Mouse (Mus musculus) heart, embryonic 10.5 days (tissue): ENCODE measurements around the gene Slc37a3. TPM values are rescaled to one million over a fixed set of nuclear protein-coding genes. Genes with fewer than 3 reads are reported as not detected.

ENCODE experiments used
- DNase-seq: peaks from one replicate; pipeline ENCODE4 v3.0.0-alpha.2; 2017; ENCODE audit warnings: low spot score
- H3K27ac ChIP-seq: fragments of 300-500 bp; sonication (generic); 2 replicates; pipeline ENCODE4 v1.5.1; 2016; ENCODE audit warnings: mild to moderate bottlenecking
- H3K27me3 ChIP-seq: fragments of 300-500 bp; sonication (generic); 2 replicates; pipeline ENCODE4 v1.6.1; 2016; ENCODE audit warnings: mild to moderate bottlenecking; ENCODE audit not compliant: poor library complexity, insufficient read depth, severe bottlenecking
- H3K36me3 ChIP-seq: fragments of 300-500 bp; sonication (generic); 2 replicates; pipeline ENCODE4 v1.6.1; 2016; ENCODE audit warnings: mild to moderate bottlenecking, moderate library complexity
- H3K4me1 ChIP-seq: fragments of 300-500 bp; sonication (generic); 2 replicates; pipeline ENCODE4 v1.6.1; 2016; ENCODE audit warnings: mild to moderate bottlenecking
- H3K4me3 ChIP-seq: fragments of 300-500 bp; sonication (generic); 2 replicates; pipeline ENCODE4 v1.5.1; 2016; ENCODE audit warnings: mild to moderate bottlenecking, moderate library complexity
- H3K9me3 ChIP-seq: fragments of 300-500 bp; sonication (generic); 2 replicates; pipeline ENCODE4 v1.6.1; 2016; ENCODE audit warnings: mild to moderate bottlenecking, moderate library complexity
- WGBS: fragments of 180-500 bp; shearing (Covaris S2); methylation state at CpG from one replicate; pipeline ENCODE4 v1.1.7; 2016; 5-methylcytosine and 5-hydroxymethylcytosine counted together
- polyA plus RNA-seq: library from polyadenylated mRNA; unstranded; fragments of >200 nt; fragmentation: Nextera tagmentation; extraction: Ambion mirVana; gene quantifications from 2 replicates; pipeline ENCODE4 v1.2.1, GENCODE M21; 2016

Slc37a3 gene
- polyA plus RNA-seq, 1 experiment from 2014 or later: 39.9 TPM

DNA sequence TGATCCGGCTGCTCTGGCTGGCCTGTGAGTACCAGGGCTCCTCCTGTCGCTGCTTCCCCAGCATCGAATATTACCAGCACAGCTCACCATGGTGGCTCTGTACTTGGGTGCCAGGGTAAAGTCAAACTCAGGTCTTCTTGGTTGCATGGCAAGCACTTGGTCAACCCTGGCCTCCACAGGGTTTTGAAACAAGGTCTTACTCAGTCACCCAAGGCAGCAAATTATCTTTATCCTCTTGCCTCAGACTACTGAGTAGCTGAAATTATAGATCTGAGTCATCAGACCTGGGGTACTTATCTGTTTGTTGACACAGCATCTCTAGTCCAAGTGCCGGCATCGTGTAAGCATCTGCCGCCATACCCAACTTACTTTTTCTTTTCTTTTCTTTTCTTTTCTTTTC is 80.4 kb downstream of the Slc37a3 start:
- Histone ChIP-seq H3K36me3 (no peaks in the 10 kb centered on the region), H3K9me3 (no peaks in the 10 kb centered on the region), H3K27me3 (no peaks in the 10 kb centered on the region), H3K4me3 (no peak overlapping the region), H3K27ac (no peak overlapping the region), H3K4me1 (peaks cover 9% of the 10 kb centered on the region; the same call in 1 of the 2 replicates)
- 91% methylated on average over 6 of the region's 6 CpGs for WGBS
- DNase-seq: no peak

DNA sequence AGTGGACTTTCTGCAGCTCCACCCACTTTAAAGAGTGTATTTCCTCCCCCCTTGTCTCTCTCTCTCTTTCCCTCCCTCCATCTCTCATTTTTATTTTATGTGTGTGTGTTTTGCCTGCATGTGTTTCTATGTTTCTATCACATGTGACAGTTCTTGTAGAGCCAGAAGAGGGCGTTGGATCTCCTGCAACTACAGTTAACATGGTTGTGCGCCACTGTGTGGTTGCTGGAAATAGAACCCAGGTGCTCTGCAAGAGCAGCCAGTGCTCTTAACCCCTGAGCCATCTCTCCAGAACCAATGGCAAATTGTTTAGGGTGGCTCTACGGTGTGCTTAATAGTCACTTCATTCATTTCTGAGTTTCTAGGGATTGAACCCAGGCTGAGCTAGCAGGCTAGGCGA is 81.0 kb downstream of the Slc37a3 start:
- no peak for DNase-seq

DNA sequence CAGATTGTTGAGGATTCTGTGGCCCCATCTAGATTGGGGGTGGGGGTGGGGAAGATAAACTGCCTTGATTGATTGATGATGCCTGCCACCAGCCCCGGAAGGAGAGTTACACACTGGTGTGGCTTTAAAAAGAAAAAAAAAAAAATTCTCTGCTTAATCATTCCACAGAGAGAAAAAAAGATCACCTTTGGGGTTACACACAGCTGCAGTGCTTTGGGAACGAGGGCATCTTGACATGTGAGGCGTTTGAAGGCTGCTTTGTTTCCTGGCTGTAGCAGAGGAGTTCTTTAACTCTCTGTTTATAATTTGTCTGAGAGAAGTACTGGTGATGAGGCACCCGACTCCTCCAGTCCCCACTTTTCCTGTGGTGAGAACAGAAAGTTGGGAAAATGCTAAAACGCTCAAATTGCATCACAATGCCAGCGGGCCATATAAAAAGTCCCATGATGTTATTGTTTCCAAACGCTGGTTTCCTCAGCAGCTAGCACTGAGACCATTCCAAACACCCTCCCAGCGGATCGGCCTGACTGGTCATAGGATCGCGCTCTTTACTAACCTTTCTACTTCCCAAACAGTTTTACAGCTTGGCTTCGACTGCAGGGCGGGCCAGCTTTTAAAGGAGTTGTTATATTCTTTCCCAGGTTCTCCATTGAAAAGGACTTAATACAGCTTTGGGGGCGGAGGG is 81.6 kb downstream of the Slc37a3 start:
- no peak for DNase-seq
- 39% methylated on average over 14 of the region's 14 CpGs for WGBS
- Histone ChIP-seq H3K27ac (peak overlapping the region; percentile 53; the same call in 1 of the 2 replicates), H3K27me3 (no peaks in the 10 kb centered on the region), H3K36me3 (no peaks in the 10 kb centered on the region), H3K4me3 (no peak overlapping the region), H3K4me1 (peaks cover 6% of the 10 kb centered on the region; the same call in 1 of the 2 replicates), H3K9me3 (no peaks in the 10 kb centered on the region)

More for the DNA sequence above, 81.0 kb downstream of the Slc37a3 start:
- Histone ChIP-seq H3K27me3 (no peaks in the 10 kb centered on the region), H3K27ac (no peak overlapping the region), H3K36me3 (no peaks in the 10 kb centered on the region), H3K4me1 (peaks cover 6% of the 10 kb centered on the region; the same call in 1 of the 2 replicates), H3K4me3 (no peak overlapping the region), H3K9me3 (no peaks in the 10 kb centered on the region)
- WGBS: 74% methylated on average over 4 of the region's 4 CpGs

DNA sequence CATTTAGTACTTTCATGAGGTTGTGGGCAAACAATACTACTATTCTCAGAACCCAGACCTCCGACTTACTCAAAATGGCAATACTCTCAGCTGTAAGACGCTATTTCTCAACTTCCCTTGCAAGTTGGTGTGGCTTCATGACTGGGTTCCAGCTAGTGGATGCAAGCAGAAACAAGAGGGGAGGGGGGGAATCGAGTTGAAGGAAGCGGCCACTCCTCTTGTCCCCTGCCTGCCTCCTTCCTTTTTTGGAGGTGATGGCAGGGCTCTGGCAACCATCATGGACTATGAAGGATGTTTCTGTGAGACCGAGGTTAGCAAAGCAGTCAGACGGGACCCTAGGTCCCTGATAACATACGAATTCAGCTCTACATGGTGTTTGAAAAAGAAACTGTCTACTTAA is 87.8 kb downstream of the Slc37a3 start:
- H3K36me3 ChIP-seq: no peaks in the 10 kb centered on the region; the same call in 1 of the 2 replicates
- H3K27ac ChIP-seq: peak overlapping the region; percentile 72; the same call in 1 of the 2 replicates
- peak; percentile 80 for DNase-seq
- no peaks in the 10 kb centered on the region for H3K9me3 ChIP-seq
- peaks cover 30% of the 10 kb centered on the region for H3K4me1 ChIP-seq
- H3K27me3 ChIP-seq: no peaks in the 10 kb centered on the region
- no peak overlapping the region for H3K4me3 ChIP-seq
- WGBS: 25% methylated on average over 7 of the region's 7 CpGs

DNA sequence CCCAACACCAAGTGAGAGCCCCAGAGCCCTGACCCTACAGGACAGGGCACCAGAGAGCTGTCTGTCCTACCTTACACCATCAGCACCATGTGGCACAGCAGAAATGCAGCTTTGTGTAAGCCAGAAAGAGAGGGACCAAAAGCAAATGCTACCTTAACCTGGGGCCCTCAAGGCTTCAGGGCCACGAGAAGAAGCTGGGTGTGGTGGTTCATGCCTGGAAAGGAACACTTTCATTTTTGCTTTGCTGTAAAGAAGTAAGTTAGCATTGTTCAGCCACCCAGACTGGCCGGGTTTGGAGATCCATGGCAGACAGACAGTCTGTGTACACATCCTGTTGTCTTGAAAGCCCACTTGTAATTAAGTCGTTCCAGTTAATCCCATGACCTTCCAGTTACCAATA is 89.7 kb downstream of the Slc37a3 start:
- H3K27ac ChIP-seq: no peak overlapping the region
- no peaks in the 10 kb centered on the region for H3K27me3 ChIP-seq
- H3K9me3 ChIP-seq: no peaks in the 10 kb centered on the region
- 82% methylated on average over 3 of the region's 3 CpGs for WGBS
- H3K4me1 ChIP-seq: peaks cover 30% of the 10 kb centered on the region
- H3K4me3 ChIP-seq: no peak overlapping the region
- H3K36me3 ChIP-seq: no peaks in the 10 kb centered on the region; the same call in 1 of the 2 replicates
- no peak for DNase-seq

DNA sequence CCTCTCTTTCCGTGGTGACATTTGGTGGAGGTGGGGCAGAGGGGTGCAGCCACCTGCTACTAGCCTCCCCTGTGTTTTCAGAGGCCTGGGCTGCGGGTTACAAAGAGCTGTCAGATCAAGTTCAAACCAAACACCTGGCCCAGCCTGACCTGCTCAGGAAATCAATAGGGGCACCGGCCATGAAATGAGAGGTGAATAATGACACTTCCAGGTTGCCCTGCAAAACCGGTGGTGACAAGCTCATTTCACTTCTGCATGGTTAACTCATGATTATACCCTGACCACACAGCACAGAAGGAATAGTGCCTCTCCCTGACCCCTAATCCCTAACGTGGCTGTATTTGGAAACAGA is 90.8 kb downstream of the Slc37a3 start:
- H3K4me3 ChIP-seq: no peak overlapping the region
- no peaks in the 10 kb centered on the region; the same call in 1 of the 2 replicates for H3K36me3 ChIP-seq
- DNase-seq: no peak
- H3K27ac ChIP-seq: 0 out of 2 replicates have a peak overlapping the region, but pooled peaks have one; percentile 13
- H3K9me3 ChIP-seq: no peaks in the 10 kb centered on the region
- peaks cover 30% of the 10 kb centered on the region for H3K4me1 ChIP-seq
- WGBS: 34% methylated on average over 5 of the region's 5 CpGs
- no peaks in the 10 kb centered on the region for H3K27me3 ChIP-seq

DNA sequence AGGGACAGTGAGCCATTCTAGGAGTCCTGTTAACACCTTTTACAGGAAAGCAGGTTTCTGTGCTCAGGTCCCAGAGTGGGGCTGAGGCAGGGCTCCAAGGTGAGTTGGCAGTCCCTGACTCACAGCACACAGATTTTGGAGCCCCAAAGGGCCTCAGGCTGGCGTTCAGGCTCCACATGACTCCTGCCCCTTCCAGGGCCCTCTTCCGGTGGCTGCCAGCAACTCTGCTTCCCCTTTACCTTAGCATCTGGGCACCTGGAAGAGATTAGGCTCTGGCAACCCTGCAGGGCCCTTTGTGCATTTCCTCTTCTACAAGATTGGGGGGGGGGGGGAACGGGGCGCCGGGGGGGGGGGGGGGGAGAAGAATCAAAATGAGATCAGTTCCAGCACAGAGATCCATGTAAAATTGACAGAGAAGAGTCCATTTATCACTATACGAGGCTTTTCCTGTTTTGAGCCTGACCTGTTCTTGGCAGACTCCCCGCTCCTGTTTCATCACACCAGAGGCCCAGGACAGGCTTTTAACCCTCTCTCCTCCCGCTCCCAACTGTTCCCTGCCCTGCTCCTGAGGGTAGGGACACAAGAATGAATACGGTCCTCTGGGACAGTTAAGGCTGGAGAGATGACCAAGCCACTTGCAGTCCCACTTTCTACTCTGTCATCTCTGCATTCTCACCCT is 91.3 kb downstream of the Slc37a3 start:
- no peaks in the 10 kb centered on the region for H3K9me3 ChIP-seq
- no peaks in the 10 kb centered on the region; the same call in 1 of the 2 replicates for H3K36me3 ChIP-seq
- peaks cover 30% of the 10 kb centered on the region for H3K4me1 ChIP-seq
- H3K27me3 ChIP-seq: no peaks in the 10 kb centered on the region
- no peak overlapping the region for H3K4me3 ChIP-seq
- DNase-seq: no peak
- H3K27ac ChIP-seq: peak overlapping the region; percentile 13; the same call in 1 of the 2 replicates
- 30% methylated on average over 6 of the region's 9 CpGs for WGBS

DNA sequence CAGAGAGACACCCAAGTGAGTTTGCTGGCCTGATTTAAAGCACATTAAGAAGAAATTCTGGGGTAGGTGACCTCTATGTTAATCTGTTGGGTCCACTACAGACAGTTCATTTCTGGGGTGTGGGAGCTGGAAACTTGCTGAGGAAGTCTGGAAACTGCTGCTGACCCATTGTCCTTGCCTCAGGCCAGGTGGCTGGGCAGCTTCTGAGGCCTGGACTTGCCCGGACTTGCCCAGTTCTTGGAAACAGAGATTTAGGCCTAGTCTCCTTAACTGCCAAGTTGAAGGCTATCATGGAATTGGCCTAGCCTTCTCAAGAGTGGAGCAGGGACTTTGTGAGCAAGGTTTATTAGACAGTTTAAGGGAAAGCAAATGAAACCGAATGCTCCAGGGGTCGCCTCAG is 92.6 kb downstream of the Slc37a3 start:
- H3K27ac ChIP-seq: no peak overlapping the region
- DNase-seq: no peak
- peaks cover 22% of the 10 kb centered on the region for H3K4me1 ChIP-seq
- H3K9me3 ChIP-seq: no peaks in the 10 kb centered on the region
- H3K4me3 ChIP-seq: no peak overlapping the region
- 86% methylated on average over 3 of the region's 3 CpGs for WGBS
- H3K27me3 ChIP-seq: no peaks in the 10 kb centered on the region
- H3K36me3 ChIP-seq: no peaks in the 10 kb centered on the region; the same call in 1 of the 2 replicates

Other genes starting within 250 kb of the Slc37a3 start
- gene Kdm7a, start 170.9 kb downstream of the Slc37a3 start, polyA plus RNA-seq: 4.9 and 5.7 TPM in 2 replicates
- gene Rab19, start 3.5 kb upstream of the Slc37a3 start, polyA plus RNA-seq: 0.53 and 0.54 TPM in 2 replicates
- 33.0 and 34.2 TPM in 2 replicates for gene Mkrn1, start 42.8 kb upstream of the Slc37a3 start, polyA plus RNA-seq
- gene Dennd2a, start 180.2 kb upstream of the Slc37a3 start, polyA plus RNA-seq: 22.8 and 29.6 TPM in 2 replicates
- 16.5 and 16.8 TPM in 2 replicates for gene Adck2, start 196.2 kb upstream of the Slc37a3 start, polyA plus RNA-seq
- gene Gm42420, start 208.1 kb upstream of the Slc37a3 start, polyA plus RNA-seq: 1.5 TPM in 1 of 2 replicates, not detected in the other
- gene Ndufb2, start 214.9 kb upstream of the Slc37a3 start, polyA plus RNA-seq: 404 and 515 TPM in 2 replicates